Mouse (Mus musculus) macrophage (primary cell): ENCODE results near the gene Gm11569. TPM values are rescaled to one million over a fixed set of nuclear protein-coding genes. Genes with fewer than 3 reads are reported as not detected.

Experiments
- polyA plus RNA-seq: library from polyadenylated mRNA; stranded (reverse); fragments of 250-400 nt; gene quantifications from 3 replicates; pipeline ENCODE4 v1.2.4, GENCODE M21; 2018; ENCODE audit warnings: inconsistent platforms

The Gm11569 gene
- polyA plus RNA-seq, 1 experiment from 2014 or later, result not detected

Other genes starting within 250 kb of the Gm11569 start
- not detected in 3 replicates for gene Krtap3-3, start 248.1 kb downstream of the Gm11569 start, polyA plus RNA-seq
- gene Krtap3-2, start 242.1 kb downstream of the Gm11569 start, polyA plus RNA-seq, result not detected in 3 replicates
- not detected in 3 replicates for gene Gm11939, start 239.5 kb downstream of the Gm11569 start, polyA plus RNA-seq
- gene Krtap3-1, start 232.3 kb downstream of the Gm11569 start, polyA plus RNA-seq, result not detected in 3 replicates
- not detected in 3 replicates for gene Krtap1-5, start 217.9 kb downstream of the Gm11569 start, polyA plus RNA-seq
- gene Krtap1-4, start 215.3 kb downstream of the Gm11569 start, polyA plus RNA-seq, result not detected in 3 replicates
- gene Krtap1-3, start 207.6 kb downstream of the Gm11569 start, polyA plus RNA-seq, result not detected in 3 replicates
- gene Krtap9-3, start 200.8 kb downstream of the Gm11569 start, polyA plus RNA-seq, result not detected in 3 replicates
- gene Gm11938, start 195.6 kb downstream of the Gm11569 start, polyA plus RNA-seq, result not detected in 3 replicates
- gene Gm11937, start 188.7 kb downstream of the Gm11569 start, polyA plus RNA-seq, result not detected in 3 replicates
- gene Krtap2-4, start 184.1 kb downstream of the Gm11569 start, polyA plus RNA-seq, result not detected in 3 replicates
- not detected in 3 replicates for gene Gm11562, start 178.5 kb downstream of the Gm11569 start, polyA plus RNA-seq
- not detected in 3 replicates for gene Krtap4-1, start 170.7 kb downstream of the Gm11569 start, polyA plus RNA-seq
- not detected in 3 replicates for gene Krtap4-2, start 163.8 kb downstream of the Gm11569 start, polyA plus RNA-seq
- gene Krtap4-7, start 154.8 kb downstream of the Gm11569 start, polyA plus RNA-seq, result not detected in 3 replicates
- not detected in 3 replicates for gene Gm11555, start 148.7 kb downstream of the Gm11569 start, polyA plus RNA-seq
- gene Gm11563, start 140.0 kb downstream of the Gm11569 start, polyA plus RNA-seq, result not detected in 3 replicates
- not detected in 3 replicates for gene Krtap4-6, start 133.0 kb downstream of the Gm11569 start, polyA plus RNA-seq
- not detected in 3 replicates for gene Gm14190, start 108.2 kb downstream of the Gm11569 start, polyA plus RNA-seq
- gene Gm14180, start 64.6 kb downstream of the Gm11569 start, polyA plus RNA-seq, result not detected in 3 replicates
- gene Gm11595, start 26.0 kb downstream of the Gm11569 start, polyA plus RNA-seq, result not detected in 3 replicates
- not detected in 3 replicates for gene Krtap4-8, start 18.2 kb downstream of the Gm11569 start, polyA plus RNA-seq
- not detected in 3 replicates for gene Krtap4-9, start 13.7 kb downstream of the Gm11569 start, polyA plus RNA-seq
- not detected in 3 replicates for gene Gm11596, start 5.5 kb downstream of the Gm11569 start, polyA plus RNA-seq
- gene Gm11554, start 5.5 kb upstream of the Gm11569 start, polyA plus RNA-seq, result not detected in 3 replicates
- not detected in 3 replicates for gene Krtap4-13, start 11.0 kb upstream of the Gm11569 start, polyA plus RNA-seq
- not detected in 3 replicates for gene Gm11564, start 16.7 kb upstream of the Gm11569 start, polyA plus RNA-seq
- not detected in 3 replicates for gene 2300003K06Rik, start 39.1 kb upstream of the Gm11569 start, polyA plus RNA-seq
- gene Krtap4-16, start 52.7 kb upstream of the Gm11569 start, polyA plus RNA-seq, result not detected in 3 replicates
- gene Gm11568, start 59.0 kb upstream of the Gm11569 start, polyA plus RNA-seq, result not detected in 3 replicates
- not detected in 3 replicates for gene Gm11559, start 65.5 kb upstream of the Gm11569 start, polyA plus RNA-seq
- not detected in 3 replicates for gene Krtap9-1, start 74.5 kb upstream of the Gm11569 start, polyA plus RNA-seq
- not detected in 3 replicates for gene Gm11567, start 80.3 kb upstream of the Gm11569 start, polyA plus RNA-seq
- gene Krtap31-1, start 109.0 kb upstream of the Gm11569 start, polyA plus RNA-seq, result not detected in 3 replicates
- not detected in 3 replicates for gene Gm11565, start 115.8 kb upstream of the Gm11569 start, polyA plus RNA-seq
- gene Krtap31-2, start 137.4 kb upstream of the Gm11569 start, polyA plus RNA-seq, result not detected in 3 replicates
- not detected in 3 replicates for gene Krtap9-5, start 149.5 kb upstream of the Gm11569 start, polyA plus RNA-seq
- gene Krtap29-1, start 180.1 kb upstream of the Gm11569 start, polyA plus RNA-seq, result not detected in 3 replicates
- not detected in 3 replicates for gene Krtap16-1, start 187.7 kb upstream of the Gm11569 start, polyA plus RNA-seq
- gene Krtap17-1, start 195.1 kb upstream of the Gm11569 start, polyA plus RNA-seq, result not detected in 3 replicates
- not detected in 3 replicates for gene Krt33a, start 217.3 kb upstream of the Gm11569 start, polyA plus RNA-seq
- gene Krt33b, start 230.9 kb upstream of the Gm11569 start, polyA plus RNA-seq, result not detected in 3 replicates
- gene Krt34, start 242.6 kb upstream of the Gm11569 start, polyA plus RNA-seq, result not detected in 3 replicates